Mouse (Mus musculus): Measurements from ENCODE around the gene Cavin4. TPM values are rescaled to one million over a fixed set of nuclear protein-coding genes. Genes with fewer than 3 reads are reported as not detected.

The Cavin4 gene
- total RNA-seq, 2 experiments from 2014 or later = 106 to 147 TPM

Other genes starting within 250 kb of the Cavin4 start
- gene Tex10, start 190.1 kb upstream of the Cavin4 start, total RNA-seq (2021) = 1 to 10 TPM; 8.6 to 8.7 TPM
- gene Msantd3, start 123.6 kb upstream of the Cavin4 start, total RNA-seq (2021) = 10 to 100 TPM; 18.1 to 22.1 TPM
- 1 to 10 TPM in 1 of 2 experiments, under 1 TPM in 1; 0.20 to 2.3 TPM for gene Tmeff1, start 78.3 kb upstream of the Cavin4 start, total RNA-seq (2021)

Data from gastrocnemius, postnatal 25 days (tissue).